Mouse (Mus musculus) megakaryocyte, embryonic 14.5 days (primary cell): ENCODE data around the gene Zbtb46. TPM values are rescaled to one million over a fixed set of nuclear protein-coding genes. Genes with fewer than 3 reads are reported as not detected.

Source experiments
- H3K27me3 ChIP-seq: replicated peaks from 2 replicates; pipeline ENCODE3; 2012; ENCODE audit warnings: inconsistent platforms
- H3K36me3 ChIP-seq: replicated peaks from 2 replicates; pipeline ENCODE3; 2012; ENCODE audit warnings: low read length, inconsistent platforms, mixed read lengths
- H3K4me1 ChIP-seq: 2 replicates; pipeline ENCODE4 v1.6.1; 2012; ENCODE audit warnings: inconsistent platforms
- H3K4me3 ChIP-seq: replicated peaks from 2 replicates; pipeline ENCODE3; 2012; ENCODE audit warnings: moderate library complexity, mild to moderate bottlenecking, inconsistent platforms
- H3K9me3 ChIP-seq: 2 replicates; pipeline ENCODE4 v1.6.1; 2012; ENCODE audit warnings: inconsistent platforms
- FLI1 ChIP-seq: IDR thresholded peaks from 2 replicates; pipeline ENCODE4 v1.6.1; 2012; ENCODE audit warnings: low read length, inconsistent platforms, mixed read lengths
- GATA1 ChIP-seq: IDR thresholded peaks from 3 replicates; pipeline ENCODE4 v1.6.1; 2012; ENCODE audit warnings: mixed read lengths, low read length, inconsistent platforms, borderline replicate concordance
- polyA plus RNA-seq: library from polyadenylated mRNA; stranded (reverse); fragments of >175 nt; gene quantifications from 2 replicates; pipeline ENCODE4 v1.2.3, GENCODE M21; 2012; ENCODE audit warnings: low replicate concordance; ENCODE audit not compliant: insufficient read depth

Zbtb46 gene
- polyA plus RNA-seq, 1 experiment: 0.16 TPM

- Histone ChIP-seq H3K27me3 (no peaks in the 10 kb centered on the region), H3K36me3 (peaks cover 60% of the 10 kb centered on the region), H3K9me3 (no peaks in the 10 kb centered on the region), H3K4me3 (peak overlapping the region; percentile 12), H3K4me1 (peaks cover 57% of the 10 kb centered on the region)
- TF ChIP-seq FLI1 (no peak), GATA1 (no peak)
Measured at GRCm38 (mm10) chr2:181377230-181377629, 82.0 kb downstream of the Zbtb46 start.

- Histone ChIP-seq H3K36me3 (peaks cover 56% of the 10 kb centered on the region), H3K4me3 (no peak overlapping the region), H3K27me3 (no peaks in the 10 kb centered on the region), H3K4me1 (peaks cover 58% of the 10 kb centered on the region), H3K9me3 (no peaks in the 10 kb centered on the region)
- TF ChIP-seq FLI1 (no peak), GATA1 (no peak)
Measured at GRCm38 (mm10) chr2:181375787-181376186, 83.4 kb downstream of the Zbtb46 start.

GRCm38 (mm10) chr2:181370001-181370400 lies 89.2 kb downstream of the Zbtb46 start:
- TF ChIP-seq FLI1 (no peak), GATA1 (no peak)

GRCm38 (mm10) chr2:181365655-181366075 lies 93.6 kb downstream of the Zbtb46 start:
- H3K4me3 ChIP-seq: peak overlapping the region; percentile 94
- H3K36me3 ChIP-seq: peaks cover 46% of the 10 kb centered on the region
- no peaks in the 10 kb centered on the region for H3K27me3 ChIP-seq
- TF ChIP-seq GATA1 (no peak), FLI1 (no peak)
- H3K4me1 ChIP-seq: peaks cover 64% of the 10 kb centered on the region
- no peaks in the 10 kb centered on the region for H3K9me3 ChIP-seq

More at GRCm38 (mm10) chr2:181370001-181370400, 89.2 kb downstream of the Zbtb46 start:
- no peaks in the 10 kb centered on the region for H3K27me3 ChIP-seq
- peak overlapping the region; percentile 48 for H3K4me3 ChIP-seq
- peaks cover 44% of the 10 kb centered on the region for H3K36me3 ChIP-seq
- H3K9me3 ChIP-seq: no peaks in the 10 kb centered on the region
- peaks cover 65% of the 10 kb centered on the region for H3K4me1 ChIP-seq

GRCm38 (mm10) chr2:181364860-181365596 lies 94.2 kb downstream of the Zbtb46 start, which contains the start of the genes Zgpat and Arfrp1:
Gene Zgpat, plus strand, starts transcription at chr2:181364928.
Gene Arfrp1, minus strand, starts transcription at chr2:181365404.
- Histone ChIP-seq H3K36me3 (peaks cover 48% of the 10 kb centered on the region), H3K4me3 (peak within 1 kb of the TSS; percentile 94), H3K9me3 (no peaks in the 10 kb centered on the region), H3K4me1 (peaks cover 57% of the 10 kb centered on the region), H3K27me3 (no peaks in the 10 kb centered on the region)
- no peak for TF ChIP-seq GATA1

GRCm38 (mm10) chr2:181364487-181364859 lies 94.8 kb downstream of the Zbtb46 start:
- peaks cover 48% of the 10 kb centered on the region for H3K36me3 ChIP-seq
- TF ChIP-seq FLI1: no peak
- TF ChIP-seq GATA1: no peak
- H3K4me3 ChIP-seq: peak overlapping the region; percentile 94
- no peaks in the 10 kb centered on the region for H3K27me3 ChIP-seq
- H3K4me1 ChIP-seq: peaks cover 52% of the 10 kb centered on the region
- no peaks in the 10 kb centered on the region for H3K9me3 ChIP-seq

GRCm38 (mm10) chr2:181363946-181364345 lies 95.3 kb downstream of the Zbtb46 start:
- peak overlapping the region; percentile 94 for H3K4me3 ChIP-seq
- peaks cover 50% of the 10 kb centered on the region for H3K36me3 ChIP-seq
- TF ChIP-seq GATA1 (no peak), FLI1 (no peak)

GRCm38 (mm10) chr2:181356780-181357179 lies 102.4 kb downstream of the Zbtb46 start:
- Histone ChIP-seq H3K27me3 (no peaks in the 10 kb centered on the region), H3K4me1 (peaks cover 9% of the 10 kb centered on the region), H3K4me3 (no peak overlapping the region), H3K9me3 (no peaks in the 10 kb centered on the region), H3K36me3 (peaks cover 100% of the 10 kb centered on the region)
- TF ChIP-seq FLI1: no peak

More at GRCm38 (mm10) chr2:181363946-181364345, 95.3 kb downstream of the Zbtb46 start:
- Histone ChIP-seq H3K9me3 (no peaks in the 10 kb centered on the region), H3K27me3 (no peaks in the 10 kb centered on the region), H3K4me1 (peaks cover 47% of the 10 kb centered on the region)

GRCm38 (mm10) chr2:181342766-181343165 lies 116.5 kb downstream of the Zbtb46 start:
- H3K27me3 ChIP-seq: no peaks in the 10 kb centered on the region
- peaks cover 85% of the 10 kb centered on the region for H3K36me3 ChIP-seq
- H3K9me3 ChIP-seq: no peaks in the 10 kb centered on the region
- TF ChIP-seq GATA1: no peak
- TF ChIP-seq FLI1: no peak
- no peak overlapping the region for H3K4me3 ChIP-seq
- H3K4me1 ChIP-seq: peaks cover 6% of the 10 kb centered on the region; the same call in 1 of the 2 replicates

GRCm38 (mm10) chr2:181340426-181340825 lies 118.8 kb downstream of the Zbtb46 start:
- H3K9me3 ChIP-seq: no peaks in the 10 kb centered on the region
- H3K4me3 ChIP-seq: no peak overlapping the region
- peaks cover 86% of the 10 kb centered on the region for H3K36me3 ChIP-seq
- TF ChIP-seq GATA1: no peak
- no peak for TF ChIP-seq FLI1
- no peaks in the 10 kb centered on the region for H3K27me3 ChIP-seq
- peaks cover 6% of the 10 kb centered on the region; the same call in 1 of the 2 replicates for H3K4me1 ChIP-seq

Other genes starting within 250 kb of the Zbtb46 start
- not detected in 2 replicates for gene Srms, start 246.2 kb downstream of the Zbtb46 start, polyA plus RNA-seq
- gene Fndc11, start 239.4 kb downstream of the Zbtb46 start, polyA plus RNA-seq: not detected in 2 replicates
- 1.9 and 2.3 TPM in 2 replicates for gene Helz2, start 217.4 kb downstream of the Zbtb46 start, polyA plus RNA-seq
- gene Gmeb2, start 171.4 kb downstream of the Zbtb46 start, polyA plus RNA-seq: 4.9 and 8.0 TPM in 2 replicates
- not detected in 2 replicates for gene Stmn3, start 144.9 kb downstream of the Zbtb46 start, polyA plus RNA-seq
- gene Rtel1, start 139.7 kb downstream of the Zbtb46 start, polyA plus RNA-seq: 1.5 and 6.1 TPM in 2 replicates
- gene Zgpat, start 94.5 kb downstream of the Zbtb46 start, polyA plus RNA-seq: 3.5 and 17.6 TPM in 2 replicates
- 5.0 and 9.7 TPM in 2 replicates for gene Arfrp1, start 94.0 kb downstream of the Zbtb46 start, polyA plus RNA-seq
- 20.5 and 108 TPM in 2 replicates for gene Lime1, start 79.3 kb downstream of the Zbtb46 start, polyA plus RNA-seq
- not detected in 2 replicates for gene Abhd16b, start 33.8 kb upstream of the Zbtb46 start, polyA plus RNA-seq
- gene Tpd52l2, start 37.7 kb upstream of the Zbtb46 start, polyA plus RNA-seq: 7.5 and 38.2 TPM in 2 replicates
- gene Dnajc5, start 61.1 kb upstream of the Zbtb46 start, polyA plus RNA-seq: 10.4 and 13.9 TPM in 2 replicates
- 58.8 and 109 TPM in 2 replicates for gene Uckl1, start 125.5 kb upstream of the Zbtb46 start, polyA plus RNA-seq
- 3.6 and 12.6 TPM in 2 replicates for gene Prpf6, start 132.4 kb upstream of the Zbtb46 start, polyA plus RNA-seq
- 12.8 and 34.9 TPM in 2 replicates for gene Zfp512b, start 133.4 kb upstream of the Zbtb46 start, polyA plus RNA-seq
- 1.0 and 2.9 TPM in 2 replicates for gene Samd10, start 139.8 kb upstream of the Zbtb46 start, polyA plus RNA-seq
- not detected in 2 replicates for gene Gm29797, start 197.6 kb upstream of the Zbtb46 start, polyA plus RNA-seq
- gene Sox18, start 212.2 kb upstream of the Zbtb46 start, polyA plus RNA-seq: not detected in 2 replicates
- 1.1 and 1.3 TPM in 2 replicates for gene Tcea2, start 220.9 kb upstream of the Zbtb46 start, polyA plus RNA-seq
- 38.7 and 51.9 TPM in 2 replicates for gene Rgs19, start 234.6 kb upstream of the Zbtb46 start, polyA plus RNA-seq
- not detected in 2 replicates for gene Lkaaear1, start 239.0 kb upstream of the Zbtb46 start, polyA plus RNA-seq